Mouse (Mus musculus): ENCODE measurements around the gene Hcn1. TPM values are rescaled to one million over a fixed set of nuclear protein-coding genes. Genes with fewer than 3 reads are reported as not detected.

Gene Hcn1
- polyA plus RNA-seq, 1 experiment from 2014 or later, result 0.02 TPM

DNA sequence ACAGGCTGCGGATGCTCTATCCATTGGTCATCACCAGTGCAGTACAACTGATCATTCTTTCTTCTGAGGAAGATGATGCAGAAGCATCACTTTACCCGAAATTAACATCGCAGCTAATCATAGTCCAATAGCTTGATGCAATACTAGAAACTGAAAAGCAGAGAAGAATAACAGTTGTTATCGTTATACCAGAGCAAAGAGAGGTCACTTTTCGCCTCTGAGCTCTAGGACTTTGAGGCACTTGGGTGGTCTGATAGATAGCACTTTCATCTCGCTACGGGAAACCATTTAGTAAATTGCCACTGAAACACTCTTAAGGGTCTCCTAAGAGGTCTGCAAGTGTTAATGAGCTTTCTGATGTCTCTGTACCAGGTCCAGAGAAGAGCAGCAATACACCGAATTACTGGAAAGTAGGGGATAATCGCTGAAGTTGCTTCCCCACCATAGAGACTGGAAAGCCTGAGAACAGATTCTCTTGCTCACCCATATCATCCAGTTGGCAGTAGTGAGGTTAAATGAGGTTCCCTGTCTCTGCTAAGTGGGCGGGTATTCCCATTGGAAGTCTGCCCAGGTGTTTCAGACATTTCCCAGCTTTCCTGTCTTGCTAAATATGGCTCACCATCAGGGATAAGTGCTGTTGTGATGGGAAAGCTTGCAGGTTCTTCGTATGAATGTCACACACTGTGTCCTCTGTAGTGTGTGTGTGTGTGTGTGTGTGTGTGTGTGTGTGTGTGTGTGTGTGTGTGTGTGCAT is 105.0 kb downstream of the Hcn1 start:
- Histone ChIP-seq H3K4me2 (no peak overlapping the region), H3K36me3 (no peaks in the 10 kb centered on the region), H3K27me3 (replicated peaks) (no peaks in the 10 kb centered on the region), H3K27ac (no peak overlapping the region), H3K4me3 (no peak overlapping the region), H3K9ac (no peak overlapping the region), H3K4me1 (no peaks in the 10 kb centered on the region), H3K9me3 (replicated peaks) (no peaks in the 10 kb centered on the region)
- no peak for ATAC-seq
- WGBS (ENCODE audit: insufficient replicate concordance), result 66% methylated on average over 11 of the region's 11 CpGs

DNA sequence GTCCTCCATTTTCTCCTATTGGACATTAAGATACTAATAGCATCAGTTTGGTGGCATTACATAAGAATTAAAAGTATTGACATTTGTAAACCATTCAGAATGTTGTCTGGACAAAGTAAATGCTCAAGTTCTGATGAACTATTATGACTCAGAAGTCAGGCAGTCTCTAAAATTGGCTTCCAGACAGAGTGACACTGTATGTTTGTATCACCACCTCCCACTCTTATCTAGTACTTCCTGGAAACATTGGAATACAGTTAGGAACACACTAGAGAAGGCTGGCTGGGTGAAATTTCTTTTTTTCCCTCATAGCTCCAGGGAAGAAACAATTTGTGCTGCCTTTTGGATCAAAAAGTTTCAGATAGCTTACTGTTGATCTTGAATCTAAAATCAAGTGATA is 108.7 kb downstream of the Hcn1 start:
- no peak overlapping the region for H3K4me3 ChIP-seq

DNA sequence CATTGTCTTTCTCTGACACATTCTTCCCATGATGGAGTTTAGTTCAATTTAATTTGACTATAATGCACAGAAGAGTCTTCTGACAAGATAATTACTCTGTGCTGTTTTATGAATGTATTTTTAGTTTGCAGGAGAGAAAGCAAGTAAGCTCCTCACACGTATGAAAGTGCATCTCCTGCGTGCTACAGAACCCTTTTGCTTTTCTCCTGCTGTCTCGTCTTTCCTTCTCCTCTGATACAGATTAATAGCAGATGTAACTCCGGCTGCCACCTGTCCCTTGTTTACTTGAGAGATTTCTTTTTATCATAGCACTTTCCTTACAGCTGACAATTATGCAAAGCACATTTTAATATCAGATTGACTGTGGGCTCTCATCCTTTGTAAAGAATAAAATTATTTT is 120.0 kb downstream of the Hcn1 start:
- no peak for ATAC-seq
- no peaks in the 10 kb centered on the region for H3K4me1 ChIP-seq
- WGBS (ENCODE audit: insufficient replicate concordance), result 48% methylated on average over 4 of the region's 4 CpGs

More for the DNA sequence above, 108.7 kb downstream of the Hcn1 start:
- Histone ChIP-seq H3K27ac (no peak overlapping the region), H3K36me3 (no peaks in the 10 kb centered on the region), H3K4me2 (no peak overlapping the region), H3K9me3 (replicated peaks) (no peaks in the 10 kb centered on the region), H3K27me3 (replicated peaks) (no peaks in the 10 kb centered on the region), H3K9ac (no peak overlapping the region), H3K4me1 (no peaks in the 10 kb centered on the region)
- ATAC-seq, result no peak

DNA sequence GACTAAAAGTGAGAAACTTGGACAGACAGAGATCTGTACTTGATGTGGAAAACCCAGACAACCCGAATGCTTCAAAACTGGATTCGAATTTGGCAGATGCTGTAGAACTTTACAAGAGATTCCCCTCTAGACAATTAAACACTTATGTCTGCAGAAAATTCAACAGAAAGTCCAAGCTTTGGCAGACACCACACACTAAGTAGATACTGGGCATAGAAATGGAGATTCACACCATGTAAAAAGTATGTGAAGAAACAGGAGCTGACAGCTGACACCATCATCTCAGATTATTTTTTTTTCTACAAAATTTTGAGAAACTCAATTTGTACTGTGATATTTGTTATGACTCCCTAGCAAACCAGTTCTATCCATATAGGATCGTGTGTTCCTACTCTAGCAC is 122.0 kb downstream of the Hcn1 start:
- Histone ChIP-seq H3K4me3 (no peak overlapping the region), H3K27ac (no peak overlapping the region), H3K4me2 (no peak overlapping the region), H3K9ac (no peak overlapping the region), H3K4me1 (no peaks in the 10 kb centered on the region), H3K36me3 (no peaks in the 10 kb centered on the region), H3K9me3 (replicated peaks) (no peaks in the 10 kb centered on the region), H3K27me3 (replicated peaks) (no peaks in the 10 kb centered on the region)
- 51% methylated on average over 3 of the region's 3 CpGs for WGBS (ENCODE audit: insufficient replicate concordance)
- no peak for ATAC-seq

More for the DNA sequence above, 120.0 kb downstream of the Hcn1 start:
- Histone ChIP-seq H3K27me3 (replicated peaks) (no peaks in the 10 kb centered on the region), H3K9ac (no peak overlapping the region), H3K9me3 (replicated peaks) (no peaks in the 10 kb centered on the region), H3K27ac (no peak overlapping the region), H3K36me3 (no peaks in the 10 kb centered on the region), H3K4me2 (no peak overlapping the region), H3K4me3 (no peak overlapping the region)

DNA sequence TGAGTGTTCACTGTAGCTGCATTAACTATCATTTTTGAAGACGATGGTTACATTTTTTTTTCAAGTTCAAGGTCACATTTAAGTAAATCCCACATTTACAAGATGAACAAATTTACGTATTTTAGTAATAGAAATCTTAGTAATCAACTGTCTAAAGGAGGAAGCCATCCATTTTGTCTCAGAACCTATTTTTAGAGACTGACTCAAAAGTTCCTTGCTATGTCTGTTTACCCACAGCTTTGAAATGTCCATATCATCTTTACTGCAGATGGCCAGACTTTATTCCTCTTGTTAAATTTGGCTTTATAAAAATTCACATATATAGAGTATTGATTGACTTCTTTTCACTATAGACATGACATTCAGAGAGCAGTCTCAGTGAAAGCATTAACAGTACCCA is 126.3 kb downstream of the Hcn1 start:
- WGBS (ENCODE audit: insufficient replicate concordance), result 52% methylated on average over 2 of the region's 2 CpGs
- Histone ChIP-seq H3K4me2 (no peak overlapping the region), H3K36me3 (no peaks in the 10 kb centered on the region), H3K27me3 (replicated peaks) (no peaks in the 10 kb centered on the region), H3K27ac (no peak overlapping the region), H3K4me3 (no peak overlapping the region), H3K9me3 (replicated peaks) (no peaks in the 10 kb centered on the region), H3K4me1 (no peaks in the 10 kb centered on the region), H3K9ac (no peak overlapping the region)
- no peak for ATAC-seq

DNA sequence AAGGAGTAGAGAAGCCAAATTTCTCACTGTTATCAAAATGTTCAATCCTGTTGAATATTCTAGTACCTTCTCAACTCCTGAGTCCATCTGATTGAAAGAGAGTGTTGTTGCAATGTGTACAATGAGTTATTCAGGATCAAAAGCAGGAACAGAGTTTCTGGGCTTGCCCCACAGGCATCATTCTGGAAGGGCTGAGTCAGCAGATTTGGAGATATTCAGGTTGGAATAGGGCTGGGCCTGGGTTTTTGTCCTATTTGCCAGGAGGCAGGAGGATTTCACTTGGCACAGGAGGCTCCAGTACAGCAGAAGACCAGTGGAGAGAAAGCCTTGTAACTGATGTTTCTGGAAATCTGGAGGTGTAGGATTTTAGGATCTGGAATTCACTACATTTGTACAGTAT is 130.6 kb downstream of the Hcn1 start:
- Histone ChIP-seq H3K27ac (no peak overlapping the region), H3K4me2 (no peak overlapping the region), H3K9ac (no peak overlapping the region), H3K4me1 (no peaks in the 10 kb centered on the region), H3K9me3 (replicated peaks) (no peaks in the 10 kb centered on the region), H3K36me3 (no peaks in the 10 kb centered on the region), H3K4me3 (no peak overlapping the region), H3K27me3 (replicated peaks) (no peaks in the 10 kb centered on the region)
- ATAC-seq, result no peak

DNA sequence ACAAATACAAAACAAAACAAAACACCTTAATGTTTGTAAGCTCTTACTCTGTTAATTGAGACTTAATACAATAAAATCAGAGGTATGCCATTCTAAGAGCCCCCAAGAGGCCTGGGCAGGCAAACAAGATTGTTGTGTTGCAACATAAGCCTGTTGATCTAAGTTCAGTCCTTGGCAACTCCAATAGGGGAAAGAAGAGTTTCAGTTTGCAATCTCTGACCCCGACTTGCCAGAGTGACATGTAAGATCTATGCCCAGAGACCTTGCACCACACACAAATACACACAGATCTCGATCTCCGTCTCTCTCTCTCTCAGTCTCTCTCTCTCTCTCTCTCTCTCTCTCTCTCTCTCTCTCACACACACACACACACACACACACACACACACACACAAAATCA is 142.3 kb downstream of the Hcn1 start:
- Histone ChIP-seq H3K36me3 (no peaks in the 10 kb centered on the region), H3K9ac (no peak overlapping the region), H3K4me2 (no peak overlapping the region), H3K27me3 (replicated peaks) (no peaks in the 10 kb centered on the region), H3K27ac (no peak overlapping the region), H3K4me3 (no peak overlapping the region), H3K9me3 (replicated peaks) (no peaks in the 10 kb centered on the region), H3K4me1 (no peaks in the 10 kb centered on the region)
- 66% methylated on average over 3 of the region's 3 CpGs for WGBS (ENCODE audit: insufficient replicate concordance)
- no peak for ATAC-seq

DNA sequence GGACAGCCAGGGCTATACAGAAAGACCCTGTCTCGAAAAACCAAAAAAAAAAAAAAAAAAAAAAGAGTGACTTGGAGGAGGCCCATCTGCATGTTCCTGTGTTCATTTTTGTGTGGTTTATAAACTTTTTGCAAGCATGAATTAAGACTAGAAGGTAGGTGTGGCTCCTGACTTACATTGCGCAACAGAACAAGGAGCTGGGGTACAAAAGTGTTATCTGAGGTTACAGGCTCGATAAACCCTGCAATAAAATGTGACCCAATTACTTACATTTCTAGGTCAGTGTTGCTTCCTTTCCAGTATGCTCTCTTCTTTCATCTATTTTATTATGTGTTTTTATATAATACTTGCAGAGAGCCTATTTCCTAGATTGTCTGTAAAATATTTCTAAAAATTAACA is 143.1 kb downstream of the Hcn1 start:
- Histone ChIP-seq H3K4me1 (no peaks in the 10 kb centered on the region), H3K9me3 (replicated peaks) (no peaks in the 10 kb centered on the region), H3K27me3 (replicated peaks) (no peaks in the 10 kb centered on the region), H3K9ac (no peak overlapping the region), H3K36me3 (no peaks in the 10 kb centered on the region), H3K27ac (no peak overlapping the region), H3K4me2 (no peak overlapping the region), H3K4me3 (no peak overlapping the region)
- 49% methylated on average over 3 of the region's 3 CpGs for WGBS (ENCODE audit: insufficient replicate concordance)
- ATAC-seq, result no peak

DNA sequence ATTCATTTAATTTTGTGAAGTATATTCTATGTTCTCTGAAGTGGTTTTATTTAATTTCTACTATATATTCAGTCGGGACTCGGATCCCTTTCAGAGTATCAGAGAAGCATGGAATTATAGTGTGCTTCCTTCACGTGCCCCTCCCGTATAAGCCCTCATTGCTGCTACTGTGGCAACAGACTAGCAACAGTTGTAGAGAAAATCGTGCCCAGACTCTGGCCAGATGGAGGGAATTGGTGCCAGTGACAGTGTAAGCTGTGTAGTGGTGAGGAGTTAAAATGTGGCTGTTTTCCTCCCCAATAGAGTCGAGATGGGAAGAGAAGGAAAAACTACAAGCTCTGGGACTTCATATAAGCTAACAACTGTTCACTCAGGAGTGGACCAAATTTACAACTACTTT is 163.4 kb downstream of the Hcn1 start:
- Histone ChIP-seq H3K4me2 (no peak overlapping the region), H3K9me3 (replicated peaks) (no peaks in the 10 kb centered on the region), H3K27me3 (replicated peaks) (no peaks in the 10 kb centered on the region), H3K36me3 (no peaks in the 10 kb centered on the region), H3K4me1 (no peaks in the 10 kb centered on the region), H3K4me3 (no peak overlapping the region), H3K9ac (no peak overlapping the region), H3K27ac (no peak overlapping the region)
- ATAC-seq, result no peak
- WGBS (ENCODE audit: insufficient replicate concordance), result 59% methylated on average over 6 of the region's 6 CpGs

DNA sequence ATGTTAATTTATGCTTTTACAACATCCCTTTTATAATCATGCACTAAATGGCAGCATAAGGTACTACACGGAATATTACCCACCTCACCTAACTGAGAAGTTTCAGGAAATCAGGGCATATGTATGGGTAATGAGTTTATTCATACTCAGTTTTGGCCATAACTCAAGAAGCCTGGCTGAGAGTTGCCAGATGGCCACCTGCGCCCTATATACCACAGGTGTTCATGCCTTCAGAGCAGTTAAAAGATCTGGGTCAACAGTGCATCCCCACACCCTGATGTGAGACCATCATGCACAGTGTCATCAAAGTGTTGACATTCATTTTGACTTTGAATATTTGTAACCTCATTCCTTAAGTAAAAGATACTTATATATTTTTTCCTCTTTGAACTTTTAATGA is 183.3 kb downstream of the Hcn1 start:
- H3K27me3 ChIP-seq (replicated peaks), result no peaks in the 10 kb centered on the region
- H3K4me3 ChIP-seq, result no peak overlapping the region
- ATAC-seq, result no peak
- H3K9ac ChIP-seq, result no peak overlapping the region
- H3K36me3 ChIP-seq, result no peaks in the 10 kb centered on the region
- H3K9me3 ChIP-seq (replicated peaks), result no peaks in the 10 kb centered on the region
- no peak overlapping the region for H3K4me2 ChIP-seq
- no peak overlapping the region for H3K27ac ChIP-seq
- WGBS (ENCODE audit: insufficient replicate concordance), result 75% methylated on average over 2 of the region's 2 CpGs
- no peaks in the 10 kb centered on the region for H3K4me1 ChIP-seq

DNA sequence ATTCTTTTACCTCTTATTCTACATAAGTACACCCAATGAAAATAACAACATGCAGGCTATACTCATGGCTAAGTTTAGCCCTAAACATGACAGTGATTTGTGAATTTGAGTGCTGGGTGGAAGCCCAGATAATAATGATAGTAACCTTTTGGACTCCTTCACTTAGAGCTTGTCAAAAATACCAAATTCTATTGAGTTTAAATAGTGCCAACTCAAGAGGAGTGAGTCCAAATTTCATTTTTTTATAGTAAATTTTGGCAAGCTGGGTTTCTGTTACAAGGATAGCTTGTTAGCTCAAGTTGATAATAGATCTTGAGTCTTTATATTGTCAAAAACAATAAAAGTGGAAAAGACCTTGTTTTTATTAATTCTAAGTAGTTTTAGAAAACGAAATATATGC is 190.7 kb downstream of the Hcn1 start:
- WGBS (ENCODE audit: insufficient replicate concordance), result 26% methylated on average over 1 of the region's 1 CpGs
- Histone ChIP-seq H3K27me3 (replicated peaks) (no peaks in the 10 kb centered on the region), H3K27ac (no peak overlapping the region), H3K4me1 (no peaks in the 10 kb centered on the region), H3K4me2 (no peak overlapping the region), H3K36me3 (no peaks in the 10 kb centered on the region), H3K9ac (no peak overlapping the region), H3K4me3 (no peak overlapping the region), H3K9me3 (replicated peaks) (no peaks in the 10 kb centered on the region)
- ATAC-seq, result no peak

DNA sequence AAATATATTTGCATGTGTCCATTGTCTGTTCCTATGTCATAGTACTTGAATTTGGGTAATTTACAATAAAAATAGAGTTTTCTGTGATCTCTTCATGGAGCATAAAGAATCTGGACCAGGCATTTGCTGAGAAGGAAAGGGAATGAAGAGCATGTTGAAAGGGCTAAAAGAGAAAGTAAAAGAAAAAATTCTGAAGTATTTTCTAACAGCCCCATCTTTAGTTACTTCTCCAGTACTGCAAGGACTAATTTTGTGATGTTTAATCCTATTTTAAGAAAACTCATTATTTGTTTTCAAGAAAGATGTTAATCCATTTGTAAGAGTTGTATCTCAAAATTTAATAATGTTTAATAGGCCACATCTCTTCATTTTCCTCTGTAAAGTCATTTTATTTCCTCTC is 198.9 kb downstream of the Hcn1 start:
- Histone ChIP-seq H3K4me1 (no peaks in the 10 kb centered on the region), H3K27ac (no peak overlapping the region), H3K4me3 (no peak overlapping the region), H3K4me2 (no peak overlapping the region), H3K27me3 (replicated peaks) (no peaks in the 10 kb centered on the region), H3K36me3 (no peaks in the 10 kb centered on the region), H3K9me3 (replicated peaks) (no peaks in the 10 kb centered on the region), H3K9ac (no peak overlapping the region)
- no peak for ATAC-seq

DNA sequence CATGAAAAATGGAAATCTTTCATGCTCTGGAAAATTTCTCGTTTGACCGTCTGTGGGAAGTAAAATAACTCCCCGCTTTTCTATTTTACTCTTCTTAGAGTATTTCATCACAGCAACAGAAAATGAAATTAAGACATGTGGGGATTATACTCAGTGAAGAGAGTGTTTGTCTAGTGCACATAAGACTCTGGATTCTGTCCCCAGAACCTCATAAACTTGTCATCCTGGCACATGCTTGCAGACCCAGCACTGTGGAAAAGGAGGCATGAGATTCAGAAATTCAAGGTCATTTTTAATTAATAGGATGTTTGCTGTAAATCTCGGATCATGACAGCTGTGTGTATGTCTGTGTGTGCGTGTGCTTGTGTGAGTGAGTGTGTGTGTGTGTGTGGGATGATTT is 225.5 kb downstream of the Hcn1 start:
- Histone ChIP-seq H3K27me3 (replicated peaks) (no peaks in the 10 kb centered on the region), H3K9ac (no peak overlapping the region), H3K4me2 (no peak overlapping the region), H3K27ac (no peak overlapping the region), H3K9me3 (replicated peaks) (no peaks in the 10 kb centered on the region), H3K4me3 (no peak overlapping the region), H3K36me3 (no peaks in the 10 kb centered on the region), H3K4me1 (no peaks in the 10 kb centered on the region)
- 61% methylated on average over 5 of the region's 5 CpGs for WGBS (ENCODE audit: insufficient replicate concordance)
- no peak for ATAC-seq
